Mouse (Mus musculus) forebrain, embryonic 11.5 days (tissue): ENCODE data around the gene Mea1. TPM values are rescaled to one million over a fixed set of nuclear protein-coding genes. Genes with fewer than 3 reads are reported as not detected.

Experiments
- ATAC-seq: fragments of 200-750 bp; cut with Nextera tagmentation; replicated peaks from 2 replicates; pipeline ENCODE4 v1.8.0; 2017; ENCODE audit warnings: moderate TSS enrichment; ENCODE audit not compliant: low FRiP score
- DNase-seq: peaks from one replicate; pipeline ENCODE4 v3.0.0-alpha.2; 2017; ENCODE audit warnings: low spot score
- H3K27ac ChIP-seq: fragments of 300-500 bp; sonication (generic); 2 replicates; pipeline ENCODE4 v1.5.1; 2014; ENCODE audit warnings: low read depth, low read length
- H3K27me3 ChIP-seq: fragments of 300-500 bp; sonication (generic); 2 replicates; pipeline ENCODE4 v1.6.1; 2014; ENCODE audit warnings: mild to moderate bottlenecking, low read length, mixed read lengths; ENCODE audit not compliant: control insufficient read depth, insufficient read depth
- H3K36me3 ChIP-seq: fragments of 300-500 bp; sonication (generic); 2 replicates; pipeline ENCODE4 v1.6.1; 2014; ENCODE audit warnings: mild to moderate bottlenecking, low read length, moderate library complexity, mixed read lengths; ENCODE audit not compliant: control insufficient read depth, insufficient read depth
- H3K4me1 ChIP-seq: fragments of 300-500 bp; sonication (generic); replicated peaks from 2 replicates; pipeline ENCODE4 v1.6.1; 2014; ENCODE audit warnings: low read length, mixed read lengths; ENCODE audit not compliant: control insufficient read depth, insufficient read depth
- H3K4me2 ChIP-seq: fragments of 300-500 bp; sonication (generic); 2 replicates; pipeline ENCODE4 v1.6.1; 2014; ENCODE audit warnings: low read depth, mild to moderate bottlenecking, low read length, moderate library complexity, mixed read lengths; ENCODE audit not compliant: severe bottlenecking
- H3K4me3 ChIP-seq: fragments of 300-500 bp; sonication (generic); 2 replicates; pipeline ENCODE4 v1.5.1; 2014; ENCODE audit warnings: low read depth, low read length
- H3K9ac ChIP-seq: fragments of 300-500 bp; sonication (generic); 2 replicates; pipeline ENCODE4 v1.6.1; 2014; ENCODE audit warnings: low read length
- H3K9me3 ChIP-seq: fragments of 300-500 bp; sonication (generic); 2 replicates; pipeline ENCODE4 v1.6.1; 2016; ENCODE audit warnings: low read length, mixed read lengths; ENCODE audit not compliant: control insufficient read depth
- WGBS: fragments of 180-500 bp; shearing (Covaris S2); extraction: QIAGEN DNeasy Blood & Tissue Kit; methylation state at CpG from one replicate; pipeline ENCODE4 v1.1.7; 2014; 5-methylcytosine and 5-hydroxymethylcytosine counted together
- polyA plus RNA-seq: library from polyadenylated mRNA; unstranded; fragments of >200 nt; fragmentation: Nextera tagmentation; extraction: Ambion mirVana; gene quantifications from 2 replicates; pipeline ENCODE4 v1.2.1, GENCODE M21; 2014

Gene Mea1
- polyA plus RNA-seq: 167 and 187 TPM in 2 replicates

- Histone ChIP-seq H3K4me2 (peak within 1 kb of the TSS; percentile 60), H3K36me3 (peaks cover 3% of the 10 kb centered on the region), H3K4me1 (peaks cover 13% of the 10 kb centered on the region), H3K27ac (no peak within 1 kb of the TSS), H3K4me3 (peak within 1 kb of the TSS; percentile 84), H3K27me3 (no peaks in the 10 kb centered on the region), H3K9me3 (no peaks in the 10 kb centered on the region), H3K9ac (peak within 1 kb of the TSS; percentile 64)
- ATAC-seq: no peak
- 90% methylated on average over 8 of the region's 9 CpGs for WGBS
- no peak for DNase-seq
Measured at GRCm38 (mm10) chr17:46678416-46678815, at the start of gene Mea1. Mea1 (plus strand) TSS chr17:46678793.

GRCm38 (mm10) chr17:46629685-46630441 lies 48.7 kb upstream of the Mea1 start:
- DNase-seq: peak; percentile 83
- 12% methylated on average over 12 of the region's 12 CpGs for WGBS
- Histone ChIP-seq H3K4me1 (peaks cover 12% of the 10 kb centered on the region), H3K4me2 (peak overlapping the region; percentile 75), H3K9me3 (no peaks in the 10 kb centered on the region), H3K27me3 (no peaks in the 10 kb centered on the region), H3K9ac (peak overlapping the region; percentile 94; the same call in 1 of the 2 replicates), H3K27ac (peak overlapping the region; percentile 72), H3K4me3 (peak overlapping the region; percentile 91), H3K36me3 (no peaks in the 10 kb centered on the region)
- ATAC-seq: peak; percentile 64

- Histone ChIP-seq H3K4me3 (no peak overlapping the region), H3K9me3 (no peaks in the 10 kb centered on the region), H3K27me3 (no peaks in the 10 kb centered on the region), H3K36me3 (no peaks in the 10 kb centered on the region), H3K27ac (no peak overlapping the region), H3K4me2 (no peak overlapping the region), H3K4me1 (no peaks in the 10 kb centered on the region), H3K9ac (no peak overlapping the region)
- 27% methylated on average over 15 of the region's 15 CpGs for WGBS
- ATAC-seq (no peak), DNase-seq (no peak)
Measured at GRCm38 (mm10) chr17:46636831-46637523, 41.6 kb upstream of the Mea1 start.

- Histone ChIP-seq H3K9me3 (no peaks in the 10 kb centered on the region), H3K36me3 (no peaks in the 10 kb centered on the region), H3K4me2 (no peak overlapping the region), H3K27ac (no peak overlapping the region), H3K9ac (no peak overlapping the region), H3K27me3 (no peaks in the 10 kb centered on the region), H3K4me1 (peaks cover 2% of the 10 kb centered on the region; the same call in 1 of the 2 replicates), H3K4me3 (no peak overlapping the region)
- DNase-seq (no peak), ATAC-seq (no peak)
- 87% methylated on average over 9 of the region's 9 CpGs for WGBS
Measured at GRCm38 (mm10) chr17:46639929-46640328, 38.7 kb upstream of the Mea1 start.

- Histone ChIP-seq H3K4me3 (no peak overlapping the region), H3K27me3 (no peaks in the 10 kb centered on the region), H3K27ac (no peak overlapping the region), H3K9me3 (no peaks in the 10 kb centered on the region), H3K4me2 (no peak overlapping the region), H3K4me1 (peaks cover 11% of the 10 kb centered on the region), H3K36me3 (no peaks in the 10 kb centered on the region), H3K9ac (no peak overlapping the region)
- 94% methylated on average over 17 of the region's 17 CpGs for WGBS
- DNase-seq (no peak), ATAC-seq (no peak)
Measured at GRCm38 (mm10) chr17:46642060-46642459, 36.5 kb upstream of the Mea1 start.

- Histone ChIP-seq H3K27me3 (no peaks in the 10 kb centered on the region), H3K9me3 (no peaks in the 10 kb centered on the region), H3K4me2 (peak overlapping the region; percentile 96; the same call in 1 of the 2 replicates), H3K27ac (no peak overlapping the region), H3K4me1 (peaks cover 11% of the 10 kb centered on the region), H3K9ac (peak overlapping the region; percentile 77), H3K36me3 (no peaks in the 10 kb centered on the region), H3K4me3 (peak overlapping the region; percentile 68)
- DNase-seq (no peak), ATAC-seq (no peak)
- 93% methylated on average over 12 of the region's 12 CpGs for WGBS
Measured at GRCm38 (mm10) chr17:46644152-46644805, 34.3 kb upstream of the Mea1 start.

GRCm38 (mm10) chr17:46644916-46645475 lies 33.6 kb upstream of the Mea1 start:
- DNase-seq: no peak
- H3K4me2 ChIP-seq: peak overlapping the region; percentile 96
- ATAC-seq: peak; percentile 7; the same call in 1 of the 2 replicates

GRCm38 (mm10) chr17:46645561-46646321 lies 32.9 kb upstream of the Mea1 start, which contains the start of the genes Klc4 and Mrpl2:
Klc4 (minus strand) TSS chr17:46646022.
Mrpl2 (plus strand) TSS chr17:46646229.
- Histone ChIP-seq H3K4me1 (peaks cover 16% of the 10 kb centered on the region), H3K9me3 (no peaks in the 10 kb centered on the region), H3K9ac (peak within 1 kb of the TSS; percentile 77), H3K27me3 (no peaks in the 10 kb centered on the region), H3K4me2 (peak within 1 kb of the TSS; percentile 96), H3K36me3 (no peaks in the 10 kb centered on the region), H3K4me3 (peak within 1 kb of the TSS; percentile 68), H3K27ac (no peak within 1 kb of the TSS)
- 1% methylated on average over 53 of the region's 53 CpGs for WGBS
- peak; percentile 100 for DNase-seq
- ATAC-seq: peak; percentile 73

More at GRCm38 (mm10) chr17:46644916-46645475, 33.6 kb upstream of the Mea1 start:
- 13% methylated on average over 11 of the region's 11 CpGs for WGBS
- no peaks in the 10 kb centered on the region for H3K36me3 ChIP-seq
- peak overlapping the region; percentile 68 for H3K4me3 ChIP-seq
- no peak overlapping the region for H3K27ac ChIP-seq
- H3K9me3 ChIP-seq: no peaks in the 10 kb centered on the region
- no peaks in the 10 kb centered on the region for H3K27me3 ChIP-seq
- peak overlapping the region; percentile 77 for H3K9ac ChIP-seq
- peaks cover 15% of the 10 kb centered on the region for H3K4me1 ChIP-seq
